Mouse (Mus musculus): ENCODE data around the gene Gm28845.

GRCm38 (mm10) chr1:65147971-65148370 lies 28.6 kb upstream of the Gm28845 start:
- TF ChIP-seq CTCF (IDR thresholded peaks at IDR 0.05; ENCODE audit: control insufficient read depth, insufficient read depth, low read length) (no peak), POLR2A (IDR thresholded peaks at IDR 0.05; ENCODE audit: borderline replicate concordance, control insufficient read depth, low read depth, low read length) (no peak)
